Mouse (Mus musculus) erythroid progenitor cell, adult 5-6 weeks (primary cell): ENCODE data around the gene Lrrc66. TPM values are rescaled to one million over a fixed set of nuclear protein-coding genes. Genes with fewer than 3 reads are reported as not detected.
"Not testable (repeated sequence)": the region's sequence is repeated elsewhere in the genome, so short reads cannot be mapped to it uniquely, and the experiment has no call there.

Experiments
- ATAC-seq: replicated peaks from 2 replicates; pipeline ENCODE4 v1.8.0; 2016; ENCODE audit warnings: moderate number of reproducible peaks, mild to moderate bottlenecking, moderate TSS enrichment, inconsistent platforms; ENCODE audit not compliant: poor library complexity, low FRiP score, severe bottlenecking
- total RNA-seq, 2 experiments: library from RNA; stranded (forward) in 1 of 2; stranded (reverse) in 1 of 2; fragments of 150-400 nt in 1 of 2; fragments of 186-747, 209-891 nt in 1 of 2; gene quantifications; 2 replicates each; pipeline versions ENCODE4 v1.2.3 to v1.2.4; 2015 to 2017; ENCODE audit warnings: low replicate concordance in 2 of 2

Gene Lrrc66
- total RNA-seq, 2 experiments from 2014 or later, result not detected

- ATAC-seq, result no peak
Measured at GRCm38 (mm10) chr5:73618969-73619368, 13.4 kb downstream of the Lrrc66 start.

- no peak for ATAC-seq
Measured at GRCm38 (mm10) chr5:73615211-73615610, 17.1 kb downstream of the Lrrc66 start.

GRCm38 (mm10) chr5:73613296-73613695 lies 19.0 kb downstream of the Lrrc66 start:
- no peak for ATAC-seq

- no peak for ATAC-seq
Measured at GRCm38 (mm10) chr5:73611071-73611470, 21.3 kb downstream of the Lrrc66 start.

- no peak for ATAC-seq
Measured at GRCm38 (mm10) chr5:73604964-73605363, 27.4 kb downstream of the Lrrc66 start.

- no peak for ATAC-seq
Measured at GRCm38 (mm10) chr5:73604542-73604941, 27.8 kb downstream of the Lrrc66 start.

- ATAC-seq, result no peak
Measured at GRCm38 (mm10) chr5:73602865-73603264, 29.5 kb downstream of the Lrrc66 start.

- ATAC-seq, result no peak
Measured at GRCm38 (mm10) chr5:73601361-73601763, 31.0 kb downstream of the Lrrc66 start.

- no peak for ATAC-seq
Measured at GRCm38 (mm10) chr5:73599991-73600390, 32.3 kb downstream of the Lrrc66 start.

GRCm38 (mm10) chr5:73598943-73599695 lies 33.2 kb downstream of the Lrrc66 start:
- ATAC-seq, result no peak

- no peak for ATAC-seq
Measured at GRCm38 (mm10) chr5:73587119-73587518, 45.2 kb downstream of the Lrrc66 start.

GRCm38 (mm10) chr5:73586597-73586996 lies 45.7 kb downstream of the Lrrc66 start:
- ATAC-seq, result no peak

GRCm38 (mm10) chr5:73585212-73586115 lies 46.9 kb downstream of the Lrrc66 start:
- no peak for ATAC-seq

- ATAC-seq, result not testable (repeated sequence)
Measured at GRCm38 (mm10) chr5:73584011-73584410, 48.3 kb downstream of the Lrrc66 start.

- ATAC-seq, result no peak
Measured at GRCm38 (mm10) chr5:73578131-73578530, 54.2 kb downstream of the Lrrc66 start.

- ATAC-seq, result no peak
Measured at GRCm38 (mm10) chr5:73576708-73577107, 55.6 kb downstream of the Lrrc66 start.

- ATAC-seq, result no peak
Measured at GRCm38 (mm10) chr5:73574616-73575015, 57.7 kb downstream of the Lrrc66 start.

GRCm38 (mm10) chr5:73573789-73574188 lies 58.5 kb downstream of the Lrrc66 start:
- no peak for ATAC-seq

GRCm38 (mm10) chr5:73572846-73573245 lies 59.5 kb downstream of the Lrrc66 start:
- no peak for ATAC-seq

- no peak for ATAC-seq
Measured at GRCm38 (mm10) chr5:73571395-73572156, 60.8 kb downstream of the Lrrc66 start.
